16 mouse cellular contexts compared by ENCODE assay signal in the genomic region with DNA sequence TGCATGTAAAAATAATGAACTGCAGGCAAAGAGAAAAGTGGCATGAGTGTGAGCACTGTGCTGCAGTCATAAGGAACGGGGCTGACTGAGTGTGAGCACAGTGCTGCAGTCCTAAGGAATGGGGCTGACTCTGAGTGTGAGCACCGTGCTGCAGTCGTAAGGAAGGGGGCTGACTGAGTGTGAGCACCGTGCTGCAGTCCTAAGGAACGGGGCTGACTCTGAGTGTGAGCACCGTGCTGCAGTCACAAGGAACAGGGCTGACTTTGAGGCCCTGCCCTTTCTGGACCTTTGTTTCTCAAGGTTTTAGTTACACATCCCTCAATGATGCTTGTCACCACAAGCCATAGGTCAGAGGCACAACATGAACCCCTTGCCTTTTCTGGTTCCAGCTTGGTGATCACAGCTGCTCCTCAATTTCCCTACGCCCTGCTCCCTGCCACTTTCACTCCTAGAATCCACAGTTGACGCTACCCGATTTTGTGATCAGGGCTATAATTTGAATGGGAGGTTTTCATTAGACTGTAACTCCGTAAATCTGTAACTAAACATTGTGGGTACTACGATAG.
"Had no signal": no experiment of that assay in that cellular context is flagged by ENCODE, and none has a peak within 500 bp of the region (broad histone marks: within the 10 kb centered on the region; RNA-seq: fewer than 3 reads in every experiment).

No protein-coding gene starts in this region.

- H3K4me1 ChIP-seq: lung, embryonic 15.5 days; midbrain, embryonic 13.5 days; midbrain, embryonic 15.5 days; neural tube, embryonic 12.5 days; stomach, embryonic 15.5 days had no signal

- H3K27ac ChIP-seq: lung, embryonic 15.5 days; macrophage; midbrain, embryonic 13.5 days; midbrain, embryonic 15.5 days; neural tube, embryonic 12.5 days; stomach, embryonic 15.5 days; stomach, postnatal 0 days had no signal

- H3K4me3 ChIP-seq: lung, embryonic 15.5 days; megakaryocyte, embryonic 14.5 days; midbrain, embryonic 13.5 days; midbrain, embryonic 15.5 days; neural tube, embryonic 12.5 days; stomach, embryonic 15.5 days had no signal

- DNase-seq: lung, postnatal 14 days; lung, postnatal 36 days; right cerebral cortex, postnatal 14 days; thymus, adult 2 months; thymus, postnatal 25 days; thymus, postnatal 4 days had no signal

- H3K4me2 ChIP-seq: midbrain, embryonic 11.5 days; midbrain, embryonic 13.5 days; midbrain, embryonic 15.5 days; neural tube, embryonic 12.5 days; stomach, embryonic 15.5 days had no signal

- H3K9me3 ChIP-seq: lung, embryonic 15.5 days; megakaryocyte, embryonic 14.5 days; midbrain, embryonic 13.5 days; midbrain, embryonic 15.5 days; neural tube, embryonic 12.5 days; stomach, embryonic 15.5 days had no signal

- H3K27me3 ChIP-seq: lung, embryonic 15.5 days; megakaryocyte, embryonic 14.5 days; midbrain, embryonic 13.5 days; midbrain, embryonic 15.5 days; neural tube, embryonic 12.5 days; stomach, embryonic 15.5 days had no signal

- ATAC-seq: lung, postnatal 0 days; midbrain, embryonic 13.5 days; midbrain, embryonic 15.5 days had no signal

- H3K9ac ChIP-seq: lung, embryonic 15.5 days; midbrain, embryonic 13.5 days; midbrain, embryonic 15.5 days; neural tube, embryonic 12.5 days; stomach, embryonic 15.5 days had no signal

- H3K36me3 ChIP-seq: stomach, embryonic 15.5 days had no signal
